Mouse (Mus musculus) forebrain, embryonic 13.5 days (tissue): Measurements from ENCODE around the gene Ehbp1. TPM values are rescaled to one million over a fixed set of nuclear protein-coding genes. Genes with fewer than 3 reads are reported as not detected.

Experiments
- ATAC-seq: fragments of 200-750 bp; cut with Nextera tagmentation; 2 replicates; pipeline ENCODE4 v1.8.0; 2017
- H3K27ac ChIP-seq: fragments of 300-500 bp; sonication (generic); 2 replicates; pipeline ENCODE4 v1.5.1; 2015; ENCODE audit warnings: inconsistent platforms, mild to moderate bottlenecking, moderate library complexity
- H3K27me3 ChIP-seq: fragments of 300-500 bp; sonication (generic); 2 replicates; pipeline ENCODE4 v1.6.1; 2015; ENCODE audit warnings: mild to moderate bottlenecking, inconsistent platforms
- H3K36me3 ChIP-seq: fragments of 300-500 bp; sonication (generic); 2 replicates; pipeline ENCODE4 v1.6.1; 2015; ENCODE audit warnings: mild to moderate bottlenecking, inconsistent platforms; ENCODE audit not compliant: poor library complexity, severe bottlenecking
- H3K4me1 ChIP-seq: fragments of 300-500 bp; sonication (generic); 2 replicates; pipeline ENCODE4 v1.6.1; 2015; ENCODE audit warnings: inconsistent platforms
- H3K4me2 ChIP-seq: fragments of 300-500 bp; sonication (generic); 2 replicates; pipeline ENCODE4 v1.6.1; 2015; ENCODE audit warnings: inconsistent platforms, mild to moderate bottlenecking, moderate library complexity
- H3K4me3 ChIP-seq: fragments of 300-500 bp; sonication (generic); 2 replicates; pipeline ENCODE4 v1.5.1; 2015; ENCODE audit warnings: mild to moderate bottlenecking, inconsistent platforms
- H3K9ac ChIP-seq: fragments of 300-500 bp; sonication (generic); 2 replicates; pipeline ENCODE4 v1.6.1; 2015; ENCODE audit warnings: mild to moderate bottlenecking, inconsistent platforms
- H3K9me3 ChIP-seq: fragments of 300-500 bp; sonication (generic); replicated peaks from 2 replicates; pipeline ENCODE4 v1.6.1; 2016; ENCODE audit warnings: inconsistent platforms
- WGBS: fragments of 180-500 bp; shearing (Covaris S2); methylation state at CpG from one replicate; pipeline ENCODE4 v1.1.7; 2015; 5-methylcytosine and 5-hydroxymethylcytosine counted together
- polyA plus RNA-seq: library from polyadenylated mRNA; unstranded; fragments of >200 nt; fragmentation: Nextera tagmentation; extraction: Ambion mirVana; gene quantifications from 2 replicates; pipeline ENCODE4 v1.2.1, GENCODE M21; 2015

Gene Ehbp1
- 14.6 and 17.8 TPM in 2 replicates for polyA plus RNA-seq

DNA sequence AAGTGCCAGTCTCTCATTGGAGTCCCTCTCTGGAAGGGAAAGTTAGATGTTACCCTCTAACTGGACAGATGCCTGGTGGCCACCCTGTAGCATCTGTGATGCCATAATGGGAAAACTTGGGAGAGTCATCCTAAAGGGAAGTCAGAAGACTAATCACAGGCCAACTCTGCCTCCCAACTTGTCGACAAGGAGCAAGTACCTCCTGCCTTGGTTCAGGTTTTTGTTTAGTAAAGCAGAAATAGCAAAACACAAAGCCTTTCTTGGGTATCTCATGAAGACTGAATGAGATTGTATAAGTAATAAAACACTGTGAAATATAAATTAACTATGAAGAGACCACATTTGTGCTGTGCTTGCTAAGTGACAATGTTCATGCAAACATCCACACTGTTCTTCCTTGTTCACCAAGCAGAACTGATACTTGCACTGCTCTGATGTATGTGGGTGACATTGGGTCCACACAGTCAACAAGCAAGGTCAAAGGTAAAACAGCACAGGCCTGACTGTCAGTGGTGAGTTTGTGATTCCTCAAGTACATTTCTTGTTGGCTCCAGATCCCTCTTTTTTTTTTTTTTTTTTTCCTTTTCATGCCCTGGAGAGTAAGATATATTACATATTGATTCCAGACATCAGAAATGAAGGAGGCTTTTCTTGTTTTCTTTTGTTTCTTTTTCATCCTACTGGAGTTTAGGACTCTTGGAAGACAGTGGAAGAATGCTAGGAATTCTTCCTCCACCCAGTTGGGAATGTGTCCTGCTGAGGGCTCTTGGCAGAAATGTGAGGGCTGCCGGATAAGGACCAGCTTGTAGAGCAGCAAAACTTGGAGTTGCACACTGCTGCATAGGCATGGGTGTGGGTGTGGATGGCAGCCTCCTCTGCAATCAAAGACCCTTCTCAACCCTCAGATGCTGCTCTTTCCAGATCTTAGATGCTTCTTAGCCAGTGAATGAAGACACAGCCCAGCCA lies at the start of gene Ehbp1:
Gene Ehbp1 (minus strand): TSS at position 51 of the 966 bp plus-strand sequence.
- Histone ChIP-seq H3K27me3 (no peaks in the 10 kb centered on the region), H3K4me1 (peaks cover 6% of the 10 kb centered on the region), H3K9me3 (no peaks in the 10 kb centered on the region), H3K9ac (no peak within 1 kb of the TSS), H3K4me2 (no peak within 1 kb of the TSS), H3K27ac (no peak within 1 kb of the TSS), H3K36me3 (no peaks in the 10 kb centered on the region), H3K4me3 (no peak within 1 kb of the TSS)
- no peak for ATAC-seq
- 84% methylated on average over 2 of the region's 2 CpGs for WGBS

DNA sequence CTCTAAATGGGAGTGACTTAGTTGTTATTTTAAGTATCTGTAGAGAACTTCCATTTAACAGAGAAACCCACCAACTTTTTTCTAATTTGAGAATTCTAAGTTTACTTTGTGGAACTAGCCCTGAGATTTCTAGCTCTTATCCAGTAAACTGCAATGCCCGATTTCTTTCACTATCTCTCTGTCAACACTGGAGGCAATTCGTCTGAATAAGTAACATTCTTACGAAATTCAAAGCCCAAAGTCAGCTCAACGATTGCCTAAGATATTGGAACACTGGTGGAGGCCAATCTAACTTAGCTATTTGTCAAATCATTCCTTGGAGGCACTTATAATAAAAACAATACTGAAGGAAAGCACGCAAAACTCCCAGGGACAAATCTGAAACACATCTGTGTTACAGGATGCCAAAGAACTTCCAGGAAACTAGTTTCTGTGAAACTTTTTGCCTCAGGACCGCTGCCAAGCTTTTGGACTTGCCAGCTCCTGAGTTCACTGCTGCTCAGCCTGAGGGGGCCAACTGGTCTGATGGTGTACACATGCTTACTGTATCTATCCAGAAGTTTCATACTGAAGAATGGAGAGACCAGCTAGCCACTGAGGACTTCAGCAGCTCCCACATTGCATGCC lies 45.5 kb upstream of the Ehbp1 start:
- no peak for ATAC-seq
- Histone ChIP-seq H3K4me2 (no peak overlapping the region), H3K4me1 (no peaks in the 10 kb centered on the region), H3K27me3 (no peaks in the 10 kb centered on the region), H3K9ac (no peak overlapping the region), H3K4me3 (no peak overlapping the region), H3K9me3 (no peaks in the 10 kb centered on the region), H3K27ac (no peak overlapping the region), H3K36me3 (no peaks in the 10 kb centered on the region)
- WGBS, result 93% methylated on average over 6 of the region's 6 CpGs

DNA sequence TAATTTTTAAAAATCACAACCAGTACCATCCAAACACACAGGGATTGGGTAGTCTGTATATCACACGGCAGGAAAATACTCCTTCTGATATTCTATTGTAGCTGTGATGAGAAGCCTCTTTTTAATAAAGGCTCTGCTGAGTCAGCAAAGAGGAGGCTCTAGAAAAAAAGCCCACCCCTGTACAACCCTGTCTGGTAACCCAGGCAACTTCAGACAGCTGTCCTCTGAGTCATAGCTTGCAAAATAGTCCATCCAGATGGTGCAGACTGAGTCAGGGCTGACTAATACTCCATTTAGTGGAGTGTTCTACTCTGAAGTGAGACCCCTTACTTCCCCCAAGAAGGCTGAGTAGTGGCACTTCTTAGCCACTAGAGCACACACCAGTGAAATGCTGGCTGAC lies 41.4 kb upstream of the Ehbp1 start:
- no peak overlapping the region for H3K27ac ChIP-seq
- H3K4me3 ChIP-seq, result no peak overlapping the region
- no peaks in the 10 kb centered on the region for H3K27me3 ChIP-seq
- no peak overlapping the region for H3K4me2 ChIP-seq
- H3K36me3 ChIP-seq, result no peaks in the 10 kb centered on the region
- no peak overlapping the region for H3K9ac ChIP-seq
- no peaks in the 10 kb centered on the region for H3K4me1 ChIP-seq
- H3K9me3 ChIP-seq, result no peaks in the 10 kb centered on the region
- WGBS, result 68% methylated on average over 1 of the region's 1 CpGs
- no peak for ATAC-seq

DNA sequence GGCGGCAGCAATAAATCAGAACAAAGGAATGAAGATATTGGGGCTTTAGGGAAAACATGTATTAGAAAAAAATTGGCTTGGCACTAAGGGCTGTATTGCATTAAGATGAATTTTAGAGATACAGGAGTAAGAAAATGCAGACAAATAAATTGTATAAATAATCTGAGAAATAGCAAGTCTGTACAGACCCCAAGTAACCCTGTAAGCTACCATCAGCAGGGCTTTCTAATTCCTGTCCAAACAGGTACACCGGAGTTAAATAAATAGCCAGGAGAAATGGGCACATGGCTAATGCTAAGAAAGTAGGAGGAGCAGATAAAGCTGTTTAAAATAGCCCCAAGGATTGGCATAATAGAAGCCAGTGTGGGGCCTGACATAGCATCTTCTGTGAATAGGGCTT lies 32.7 kb upstream of the Ehbp1 start:
- Histone ChIP-seq H3K9ac (no peak overlapping the region), H3K4me2 (no peak overlapping the region), H3K27me3 (no peaks in the 10 kb centered on the region), H3K9me3 (no peaks in the 10 kb centered on the region), H3K27ac (no peak overlapping the region), H3K4me1 (peaks cover 13% of the 10 kb centered on the region), H3K36me3 (no peaks in the 10 kb centered on the region), H3K4me3 (no peak overlapping the region)
- WGBS, result 77% methylated on average over 2 of the region's 2 CpGs
- ATAC-seq, result no peak

DNA sequence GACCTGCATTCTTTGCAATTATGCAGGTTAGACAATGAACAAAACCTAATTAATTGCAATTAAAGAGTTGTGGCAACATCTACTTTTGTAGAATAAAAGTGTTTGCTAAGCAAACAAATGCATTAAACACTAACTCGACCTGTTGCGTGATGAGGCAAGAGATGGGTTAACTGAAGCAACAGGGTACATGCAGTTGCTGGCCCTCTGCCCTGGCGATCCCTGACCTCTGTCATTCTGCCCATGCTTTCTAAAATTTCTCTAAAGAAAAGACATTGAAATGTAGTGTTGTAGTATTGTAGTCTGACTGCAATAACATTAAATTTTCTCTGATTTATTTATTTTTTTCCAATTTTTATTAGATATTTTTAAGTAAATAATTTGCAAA lies 31.2 kb upstream of the Ehbp1 start:
- H3K9me3 ChIP-seq, result no peaks in the 10 kb centered on the region
- H3K27me3 ChIP-seq, result no peaks in the 10 kb centered on the region
- H3K9ac ChIP-seq, result no peak overlapping the region
- no peak overlapping the region for H3K4me2 ChIP-seq
- no peaks in the 10 kb centered on the region for H3K36me3 ChIP-seq
- no peak overlapping the region for H3K4me3 ChIP-seq
- 85% methylated on average over 3 of the region's 3 CpGs for WGBS
- no peak for ATAC-seq
- peaks cover 13% of the 10 kb centered on the region for H3K4me1 ChIP-seq
- no peak overlapping the region for H3K27ac ChIP-seq

DNA sequence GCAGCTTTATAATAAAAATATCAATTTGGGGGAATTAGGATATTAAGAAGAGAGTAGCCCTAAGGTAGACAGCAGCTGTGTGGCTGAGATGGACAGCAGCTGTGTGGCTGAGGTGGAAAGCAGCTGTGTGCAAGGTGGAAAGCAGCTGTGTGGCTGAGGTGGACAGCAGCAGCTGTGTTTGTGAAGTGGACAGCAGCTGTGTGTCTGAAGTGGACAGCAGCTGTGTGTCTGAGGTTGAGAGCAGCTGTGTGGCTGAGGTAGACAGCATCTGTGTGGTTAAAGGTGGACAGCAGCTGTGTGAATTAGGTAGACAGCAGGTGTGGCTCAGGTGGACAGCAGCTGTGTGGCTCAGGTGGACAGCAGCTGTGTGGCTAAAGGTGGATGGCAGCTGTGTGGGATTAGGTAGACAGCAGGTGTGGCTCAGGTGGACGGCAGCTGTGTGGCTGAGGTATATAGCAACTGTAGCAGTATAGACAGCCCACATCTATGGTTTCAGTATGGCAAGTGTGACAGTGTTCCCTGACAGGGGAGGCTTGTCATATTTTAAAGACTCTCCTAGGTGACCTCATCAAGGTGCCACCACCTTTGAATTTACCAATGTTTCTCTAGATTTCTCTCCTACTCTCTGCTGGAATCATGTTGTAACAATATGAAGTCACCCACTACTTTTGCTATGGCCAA lies 30.7 kb upstream of the Ehbp1 start:
- no peaks in the 10 kb centered on the region for H3K9me3 ChIP-seq
- WGBS, result 82% methylated on average over 1 of the region's 1 CpGs
- no peak for ATAC-seq

DNA sequence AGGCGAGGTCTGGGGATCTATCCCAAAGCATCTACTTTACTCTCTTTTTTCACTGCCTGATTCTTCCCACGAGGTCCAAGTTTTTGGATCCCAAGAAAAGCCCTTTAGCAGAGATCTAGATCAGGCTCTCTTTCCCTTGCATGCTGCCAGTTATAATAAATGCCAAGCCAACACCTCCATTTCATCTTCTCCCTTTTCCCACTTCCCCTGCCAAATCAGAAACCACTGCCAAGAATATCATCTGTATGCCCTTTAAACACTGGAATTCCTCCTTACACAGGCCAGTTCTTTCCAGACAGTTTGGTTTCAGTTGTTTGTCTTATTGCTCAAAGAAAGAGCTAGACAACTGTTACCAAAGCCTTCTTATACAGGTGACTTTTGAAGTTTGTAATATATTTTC lies 27.7 kb upstream of the Ehbp1 start:
- WGBS, result 78% methylated on average over 2 of the region's 2 CpGs
- H3K9ac ChIP-seq, result no peak overlapping the region
- ATAC-seq, result no peak
- H3K9me3 ChIP-seq, result no peaks in the 10 kb centered on the region
- H3K27me3 ChIP-seq, result no peaks in the 10 kb centered on the region
- no peak overlapping the region for H3K4me3 ChIP-seq
- H3K36me3 ChIP-seq, result no peaks in the 10 kb centered on the region
- H3K4me1 ChIP-seq, result peaks cover 8% of the 10 kb centered on the region
- H3K27ac ChIP-seq, result no peak overlapping the region
- H3K4me2 ChIP-seq, result no peak overlapping the region

More for the DNA sequence above, 30.7 kb upstream of the Ehbp1 start:
- Histone ChIP-seq H3K4me2 (no peak overlapping the region), H3K36me3 (no peaks in the 10 kb centered on the region), H3K27me3 (no peaks in the 10 kb centered on the region), H3K9ac (no peak overlapping the region), H3K27ac (no peak overlapping the region), H3K4me3 (no peak overlapping the region), H3K4me1 (peaks cover 13% of the 10 kb centered on the region)

DNA sequence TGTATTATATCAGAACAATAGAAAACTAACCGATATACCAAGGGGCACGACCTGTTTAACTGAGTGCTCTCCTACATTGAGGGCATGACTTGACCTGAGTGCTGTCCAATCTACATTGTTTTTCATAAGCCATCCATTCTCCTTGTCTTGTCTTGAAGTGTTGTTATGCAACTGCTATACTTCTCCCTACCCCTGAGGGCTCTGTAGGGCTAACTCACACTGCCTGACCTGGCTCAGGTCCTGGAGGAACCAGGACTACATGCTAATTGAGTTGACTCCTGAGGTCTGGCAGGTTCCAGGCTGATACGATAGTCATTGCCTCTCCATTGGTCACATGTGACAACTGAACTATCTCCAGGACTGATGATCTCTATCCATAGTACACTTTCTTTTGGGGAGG lies 26.5 kb upstream of the Ehbp1 start:
- Histone ChIP-seq H3K4me3 (no peak overlapping the region), H3K27me3 (no peaks in the 10 kb centered on the region), H3K27ac (no peak overlapping the region), H3K9ac (no peak overlapping the region), H3K4me2 (no peak overlapping the region), H3K4me1 (peaks cover 8% of the 10 kb centered on the region), H3K36me3 (no peaks in the 10 kb centered on the region), H3K9me3 (no peaks in the 10 kb centered on the region)
- no peak for ATAC-seq
- WGBS, result 96% methylated on average over 3 of the region's 3 CpGs

DNA sequence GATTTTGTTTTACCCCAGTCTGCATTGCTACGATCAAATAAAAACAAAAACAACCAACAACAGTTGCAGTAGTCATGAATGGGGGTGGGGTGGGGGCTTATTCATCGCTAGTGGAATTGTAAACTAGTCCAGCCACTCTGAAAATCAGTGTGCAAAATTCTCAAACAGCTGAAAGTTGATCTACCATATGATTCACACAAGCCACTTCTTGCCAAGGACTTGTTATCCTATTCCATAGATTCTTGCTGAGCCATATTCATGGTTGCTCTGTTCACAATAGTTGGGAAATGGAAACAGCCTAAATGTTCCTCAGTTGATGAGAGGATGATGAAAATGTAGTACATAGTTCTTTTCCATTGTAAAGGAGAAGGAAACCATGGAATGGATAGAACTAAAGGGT lies 24.4 kb upstream of the Ehbp1 start:
- no peak overlapping the region for H3K4me2 ChIP-seq
- no peak overlapping the region for H3K9ac ChIP-seq
- H3K9me3 ChIP-seq, result no peaks in the 10 kb centered on the region
- peaks cover 2% of the 10 kb centered on the region; the same call in 1 of the 2 replicates for H3K4me1 ChIP-seq
- no peaks in the 10 kb centered on the region for H3K36me3 ChIP-seq
- no peak for ATAC-seq
- 87% methylated on average over 2 of the region's 2 CpGs for WGBS
- no peaks in the 10 kb centered on the region for H3K27me3 ChIP-seq
- H3K27ac ChIP-seq, result no peak overlapping the region
- H3K4me3 ChIP-seq, result no peak overlapping the region

DNA sequence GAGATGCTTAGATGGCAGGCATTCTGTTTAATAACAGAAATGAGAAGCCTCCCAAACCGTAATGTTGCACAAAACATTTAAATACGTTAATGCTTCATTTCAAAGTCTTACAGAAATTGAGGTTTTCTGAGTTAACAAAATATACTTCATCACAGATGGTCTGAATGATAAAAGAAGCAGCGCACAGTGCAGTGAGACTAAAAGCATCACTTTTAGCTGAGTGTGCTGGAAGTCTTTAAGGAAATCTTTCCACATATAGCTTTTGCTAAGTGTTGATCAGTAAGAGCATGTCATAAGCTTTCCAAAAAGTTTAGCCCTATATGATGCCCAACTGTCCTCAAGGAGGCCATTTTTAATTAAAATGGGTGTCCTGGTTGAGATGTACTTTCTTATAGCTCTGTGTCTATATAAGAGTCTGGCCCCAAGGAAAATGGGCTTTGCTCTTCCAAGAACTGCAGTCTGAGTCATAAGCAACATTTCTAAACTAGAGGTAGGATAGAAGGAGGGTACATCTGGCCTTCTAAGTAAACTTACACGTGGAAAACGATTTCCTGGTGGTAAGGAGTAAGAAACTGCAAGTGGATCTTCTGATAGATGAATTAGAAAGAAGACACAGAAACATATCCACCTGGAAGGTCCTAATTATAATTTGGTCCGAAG lies 12.0 kb upstream of the Ehbp1 start:
- Histone ChIP-seq H3K4me1 (peaks cover 8% of the 10 kb centered on the region), H3K27ac (no peak overlapping the region), H3K36me3 (no peaks in the 10 kb centered on the region), H3K4me2 (no peak overlapping the region), H3K4me3 (no peak overlapping the region), H3K9ac (no peak overlapping the region), H3K27me3 (no peaks in the 10 kb centered on the region), H3K9me3 (no peaks in the 10 kb centered on the region)
- 89% methylated on average over 6 of the region's 6 CpGs for WGBS
- no peak for ATAC-seq

DNA sequence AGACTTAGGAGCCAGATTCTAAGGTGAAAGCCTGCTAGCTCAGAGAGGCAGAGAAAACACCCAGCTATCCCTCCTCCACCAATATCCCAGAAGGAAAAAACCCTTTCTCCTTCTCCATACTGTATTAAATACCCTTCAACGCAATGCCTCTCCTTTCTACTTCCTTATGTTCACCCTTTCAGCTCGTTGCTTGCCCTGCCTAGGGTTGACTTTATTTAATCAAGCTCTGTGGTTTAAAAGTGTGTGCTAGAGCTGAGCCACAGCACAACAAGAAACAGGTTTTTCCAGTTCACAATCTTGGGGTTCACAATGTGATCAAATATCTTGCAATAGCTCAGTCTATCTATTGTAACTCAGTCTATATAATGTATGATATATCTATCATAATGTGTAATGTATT lies 7.9 kb upstream of the Ehbp1 start:
- no peaks in the 10 kb centered on the region for H3K27me3 ChIP-seq
- no peak overlapping the region for H3K9ac ChIP-seq
- no peak overlapping the region for H3K27ac ChIP-seq
- 65% methylated on average over 2 of the region's 2 CpGs for WGBS
- no peaks in the 10 kb centered on the region for H3K36me3 ChIP-seq
- no peak overlapping the region for H3K4me2 ChIP-seq
- ATAC-seq, result no peak
- peaks cover 29% of the 10 kb centered on the region for H3K4me1 ChIP-seq
- no peaks in the 10 kb centered on the region for H3K9me3 ChIP-seq
- no peak overlapping the region for H3K4me3 ChIP-seq

DNA sequence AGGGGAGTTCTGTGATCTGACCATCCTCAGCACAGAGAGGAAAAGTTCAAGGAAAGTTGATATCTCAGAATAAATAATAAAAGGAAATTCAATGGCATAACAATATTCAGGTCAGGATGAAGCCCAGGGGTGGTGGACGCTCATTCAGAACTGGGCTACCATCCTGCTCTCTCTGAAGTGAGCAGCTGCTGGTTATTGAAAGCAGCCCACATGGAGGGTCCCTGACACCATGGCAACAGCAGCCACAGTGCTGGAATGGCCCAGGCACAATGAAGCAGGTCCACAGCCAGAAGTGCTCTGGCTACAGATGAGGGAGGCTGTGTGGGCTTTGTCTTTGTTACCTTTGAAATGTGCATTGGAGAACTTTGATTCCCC lies 6.4 kb upstream of the Ehbp1 start:
- Histone ChIP-seq H3K27me3 (no peaks in the 10 kb centered on the region), H3K9me3 (no peaks in the 10 kb centered on the region), H3K4me3 (no peak overlapping the region), H3K4me1 (peaks cover 25% of the 10 kb centered on the region), H3K9ac (no peak overlapping the region), H3K36me3 (no peaks in the 10 kb centered on the region), H3K4me2 (peak overlapping the region; percentile 11), H3K27ac (peak overlapping the region; percentile 65)
- 7% methylated on average over 1 of the region's 1 CpGs for WGBS
- peak; percentile 97 for ATAC-seq
